Mouse (Mus musculus) brain, embryonic 14.5 days (tissue): Measurements from ENCODE around the gene Supt6.

Experiments
- CTCF ChIP-seq: fragments of 200-500 bp; IDR thresholded peaks from 2 replicates; pipeline ENCODE4 v1.5.1; 2012; ENCODE audit warnings: inconsistent platforms, mild to moderate bottlenecking, moderate library complexity, borderline replicate concordance; ENCODE audit not compliant: insufficient read depth, insufficient read length; ENCODE audit errors: extremely low read depth
- POLR2A ChIP-seq: fragments of 200-500 bp; IDR thresholded peaks from 2 replicates; pipeline ENCODE4 v1.6.1; 2012; ENCODE audit warnings: mild to moderate bottlenecking, inconsistent platforms, borderline replicate concordance; ENCODE audit not compliant: poor library complexity, insufficient read depth, insufficient read length, severe bottlenecking; ENCODE audit errors: extremely low read depth

DNA sequence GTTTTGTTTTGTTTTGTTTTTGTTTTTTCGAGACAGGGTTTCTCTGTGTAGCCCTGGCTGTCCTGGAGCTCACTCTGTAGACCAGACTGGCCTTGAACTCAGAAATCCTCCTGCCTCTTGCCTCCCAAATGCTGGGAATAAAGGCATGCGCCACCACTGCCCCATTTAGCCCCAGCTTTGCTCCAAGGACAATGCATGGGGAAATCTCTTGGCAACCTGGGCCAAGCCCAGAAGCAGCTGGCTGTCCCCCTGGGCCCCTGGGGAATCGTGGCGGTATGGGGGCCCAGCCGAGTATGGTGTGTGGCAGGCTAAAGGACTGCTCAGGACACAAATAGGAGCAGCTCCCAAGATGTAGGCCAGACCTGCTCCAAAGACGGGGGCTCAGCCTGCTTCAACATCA lies 41.5 kb downstream of the Supt6 start:
- no peak for TF ChIP-seq POLR2A
- no peak for TF ChIP-seq CTCF
